Mouse (Mus musculus) left cerebral cortex, adult 11 months (tissue): ENCODE results near the gene Pld2.
A peak's percentile ranks its signal among the peaks of the same experiment; 100 is the strongest.

Source experiments
- DNase-seq: peaks from one replicate; pipeline ENCODE4 v3.0.0; 2022; ENCODE audit warnings: low spot score

The Pld2 gene

GRCm38 (mm10) chr11:70577201-70577600 is 37.3 kb downstream of the Pld2 start:
- no peak for DNase-seq

GRCm38 (mm10) chr11:70578962-70579361 is 39.1 kb downstream of the Pld2 start:
- no peak for DNase-seq

DNA sequence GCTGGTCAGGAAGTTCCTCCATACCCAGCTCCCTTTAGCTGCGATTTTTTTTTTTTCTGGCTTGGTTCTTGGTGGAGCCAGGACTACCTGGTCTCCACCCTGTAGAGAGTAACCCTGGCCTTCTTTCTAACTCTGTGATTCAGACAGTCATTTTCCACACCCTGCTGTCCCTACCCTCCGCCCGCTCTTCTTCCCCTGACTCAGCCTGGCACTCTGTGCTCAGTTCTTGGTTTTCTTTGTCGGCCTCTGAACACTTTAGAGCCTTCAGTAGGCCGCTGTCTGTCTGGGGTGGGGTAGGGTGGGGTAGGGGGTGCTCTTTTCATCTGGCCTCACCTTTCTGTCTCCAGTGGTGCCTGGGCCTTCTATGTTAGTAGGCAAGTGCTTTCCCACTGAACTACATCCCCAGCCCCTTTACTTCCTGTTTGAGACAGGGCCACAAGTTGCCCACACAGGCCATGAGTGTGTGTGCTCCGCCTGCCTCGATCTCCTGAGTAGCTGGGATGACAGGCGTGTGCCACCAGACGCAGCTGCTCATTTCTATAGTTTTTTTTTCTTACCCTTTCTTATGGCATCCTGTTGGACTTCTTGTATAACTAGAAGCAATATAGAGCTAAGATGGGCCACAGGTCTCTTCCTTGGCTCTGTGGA is 40.0 kb downstream of the Pld2 start:
- DNase-seq = no peak

DNA sequence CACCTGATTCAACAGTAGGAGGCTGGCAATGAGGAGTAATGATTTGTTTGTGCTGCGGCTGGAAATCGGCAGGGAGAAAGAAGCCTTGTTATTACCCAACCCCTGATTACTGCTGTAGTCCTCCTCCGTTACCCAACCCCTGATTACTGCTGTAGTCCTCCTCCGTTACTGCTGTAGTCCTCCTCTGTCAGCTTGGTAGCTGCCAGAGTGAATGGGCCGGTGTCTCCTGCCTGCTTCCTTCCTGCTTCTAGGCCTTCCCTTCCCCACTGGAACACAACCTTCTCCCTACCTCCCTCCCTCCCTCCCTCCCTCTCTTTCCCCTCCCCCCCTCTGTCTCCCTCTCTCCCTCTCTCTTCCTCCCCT is 40.5 kb downstream of the Pld2 start:
- DNase-seq = no peak

DNA sequence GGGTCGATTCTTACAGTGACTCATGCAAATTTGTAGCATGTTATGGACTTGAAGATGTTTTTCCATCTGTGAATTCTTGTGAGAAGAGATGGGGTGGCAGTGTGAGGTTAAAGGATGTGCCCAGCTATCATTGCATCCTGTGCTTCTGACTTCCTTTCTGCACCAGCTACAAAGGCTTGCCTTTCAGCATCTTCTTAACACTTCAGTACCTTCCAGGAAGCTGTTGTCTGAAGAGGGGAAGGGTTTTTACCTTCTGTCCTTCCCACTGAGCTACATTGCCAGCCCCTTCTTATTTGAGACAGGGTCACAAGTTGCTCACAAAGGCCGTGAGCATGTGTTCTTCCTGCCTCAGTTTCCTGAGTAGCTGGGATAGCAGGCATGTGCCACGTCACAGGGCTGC is 41.1 kb downstream of the Pld2 start:
- no peak for DNase-seq

GRCm38 (mm10) chr11:70582196-70582595 is 42.3 kb downstream of the Pld2 start:
- no peak for DNase-seq

DNA sequence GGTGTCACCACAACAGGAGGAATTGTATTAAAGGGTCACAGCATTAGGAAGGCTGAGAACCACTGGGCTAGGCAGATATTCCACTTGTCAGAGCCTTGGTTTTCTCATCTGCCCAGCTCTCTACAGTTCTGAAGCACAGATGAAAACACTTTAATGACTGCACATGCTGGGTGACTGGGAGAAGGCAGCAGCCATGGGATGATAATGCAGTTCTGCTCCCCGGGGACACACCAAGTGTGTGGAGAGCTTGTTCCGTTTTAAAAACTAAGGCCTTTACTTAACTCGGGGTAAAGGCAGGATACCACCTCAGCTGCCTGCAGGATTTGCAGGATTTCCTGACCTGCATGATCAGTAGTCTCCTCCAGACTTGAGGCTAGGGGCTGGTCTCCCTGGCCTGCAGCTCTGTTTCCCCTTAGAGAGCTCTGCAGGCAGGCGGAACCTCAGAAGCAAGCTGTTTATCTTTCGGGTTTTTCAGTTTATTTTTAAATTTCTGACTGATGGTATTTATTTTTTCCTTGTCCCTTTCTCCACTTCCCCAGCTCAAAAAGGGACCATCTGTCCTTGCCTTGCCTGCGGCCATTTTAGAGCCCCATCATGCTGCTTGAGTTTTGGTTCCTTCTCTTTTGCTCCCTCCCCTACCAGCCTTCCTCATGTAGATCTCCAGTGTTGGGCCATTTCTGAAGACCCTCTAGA is 43.3 kb downstream of the Pld2 start:
- no peak for DNase-seq

- no peak for DNase-seq
Observed at GRCm38 (mm10) chr11:70583775-70584174, 43.9 kb downstream of the Pld2 start.

DNA sequence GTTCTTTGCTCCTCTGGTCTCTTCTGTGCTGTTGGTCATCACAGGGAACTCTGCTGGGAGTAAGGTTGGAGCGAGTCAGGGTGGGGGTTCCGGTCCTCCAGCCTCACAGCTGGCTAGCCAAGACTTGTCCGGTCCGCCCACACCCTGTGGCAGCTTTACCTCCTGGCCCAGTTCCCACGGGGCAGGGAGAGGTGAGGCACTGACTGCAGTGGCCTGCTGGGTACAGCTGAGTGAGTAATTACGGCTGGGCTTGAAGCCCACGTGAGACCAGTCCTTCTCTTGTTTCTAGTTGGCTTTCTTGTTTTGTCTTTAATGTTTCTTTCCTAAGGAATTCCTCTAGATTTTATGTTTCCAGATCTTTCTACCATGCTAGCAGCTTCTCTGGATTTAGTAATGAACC is 45.6 kb downstream of the Pld2 start:
- no peak for DNase-seq

DNA sequence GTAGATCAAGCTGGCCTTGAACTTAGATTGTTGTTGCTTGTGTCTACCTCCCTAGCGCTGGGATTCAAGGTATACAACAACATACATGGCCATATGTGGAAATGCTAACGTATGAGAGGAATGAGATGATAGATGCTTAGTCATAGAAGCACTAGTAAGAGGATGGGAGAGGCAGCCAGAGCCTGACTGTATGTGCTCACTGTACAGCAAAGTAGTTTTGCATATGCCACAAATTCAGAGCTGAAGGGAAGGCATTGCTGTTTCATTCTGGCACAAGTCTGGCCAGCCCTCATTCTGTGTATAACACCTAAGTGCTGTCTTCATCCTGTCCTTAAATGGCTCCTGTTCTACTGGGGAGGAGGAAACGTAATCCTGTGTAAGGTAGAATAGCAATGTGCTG is 46.4 kb downstream of the Pld2 start:
- DNase-seq = no peak

GRCm38 (mm10) chr11:70586954-70587353 is 47.1 kb downstream of the Pld2 start:
- DNase-seq = no peak

DNA sequence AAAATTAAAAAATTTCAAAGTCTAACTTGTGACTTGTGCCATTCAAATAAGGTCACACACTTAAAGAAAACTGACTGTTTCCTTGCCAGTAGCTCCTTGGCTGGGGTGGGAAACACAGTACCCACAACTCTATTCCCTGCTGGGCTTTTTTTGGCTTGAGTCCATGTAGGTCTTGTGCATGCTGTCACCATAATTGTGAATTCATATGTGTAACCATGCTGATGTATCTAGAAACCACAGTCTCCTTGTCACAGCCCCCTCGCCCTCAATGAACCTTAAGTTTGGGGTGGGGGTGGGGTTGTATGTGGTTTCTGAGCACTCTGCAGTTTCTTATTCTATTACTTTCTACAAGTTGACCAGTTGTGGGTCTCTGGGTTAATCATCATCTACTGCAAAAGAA is 51.9 kb downstream of the Pld2 start:
- DNase-seq = no peak

- no peak for DNase-seq
Observed at GRCm38 (mm10) chr11:70594253-70594989, 54.6 kb downstream of the Pld2 start.

DNA sequence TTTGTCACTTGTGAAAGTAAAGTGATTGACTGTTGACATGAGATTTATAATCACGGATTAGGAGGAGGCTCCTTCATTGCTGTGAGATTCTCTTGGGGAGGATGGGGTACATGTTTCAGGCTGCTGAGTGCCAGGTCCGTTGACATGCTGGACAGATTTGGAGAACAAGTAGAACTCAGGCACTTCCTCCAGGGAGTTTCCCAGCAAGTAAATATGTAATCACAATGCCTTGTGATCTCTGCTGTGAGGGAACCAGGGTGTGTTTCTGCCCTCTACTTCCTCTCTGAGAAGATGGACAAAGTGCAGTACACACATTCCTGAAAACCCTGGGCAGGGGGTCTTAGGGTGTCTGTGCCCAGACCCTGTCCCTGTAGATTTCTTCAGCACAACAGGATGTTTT is 55.8 kb downstream of the Pld2 start:
- DNase-seq = no peak

- DNase-seq = no peak
Observed at GRCm38 (mm10) chr11:70596094-70596493, 56.2 kb downstream of the Pld2 start.

DNA sequence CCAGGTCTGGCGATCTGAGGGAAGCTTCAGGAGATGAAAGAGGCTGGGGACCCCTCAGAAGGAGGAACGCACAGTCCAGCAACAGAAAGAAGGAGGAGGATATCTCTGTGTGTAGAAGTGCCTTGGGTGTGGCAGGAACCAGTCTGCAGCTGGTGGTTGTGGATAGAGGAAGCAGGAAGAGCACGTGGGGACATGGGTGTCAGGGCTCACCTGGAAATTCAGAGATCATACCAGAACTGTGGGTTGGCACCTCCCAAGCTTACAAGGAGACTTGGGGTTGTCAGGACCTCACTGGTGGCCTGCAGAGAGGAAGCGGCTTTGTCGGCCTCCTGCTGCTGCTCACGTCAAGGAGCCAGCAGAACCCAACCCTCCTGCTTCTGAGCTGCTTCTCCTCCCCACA is 57.4 kb downstream of the Pld2 start:
- DNase-seq = no peak

- DNase-seq = no peak
Observed at GRCm38 (mm10) chr11:70598451-70598953, 58.6 kb downstream of the Pld2 start.

GRCm38 (mm10) chr11:70605024-70605566 is 65.2 kb downstream of the Pld2 start:
- DNase-seq = peak; percentile 57

DNA sequence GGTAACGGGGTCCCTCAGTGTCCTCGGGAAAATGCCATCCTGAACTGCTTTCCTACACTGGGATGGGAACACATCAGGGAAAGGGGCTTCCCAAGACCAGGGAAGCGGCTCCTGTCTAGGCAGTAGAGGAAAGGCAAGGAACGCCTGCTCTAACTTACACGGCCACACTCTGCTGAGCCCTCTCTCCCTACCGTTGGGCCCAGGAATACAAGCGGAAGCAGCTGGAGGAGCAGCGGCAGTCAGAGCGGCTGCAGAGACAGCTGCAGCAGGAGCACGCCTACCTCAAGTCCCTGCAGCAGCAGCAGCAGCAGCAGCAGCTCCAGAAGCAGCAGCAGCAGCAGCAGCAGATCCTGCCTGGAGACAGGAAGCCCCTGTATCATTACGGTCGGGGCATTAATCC is 66.9 kb downstream of the Pld2 start:
- DNase-seq = no peak

DNA sequence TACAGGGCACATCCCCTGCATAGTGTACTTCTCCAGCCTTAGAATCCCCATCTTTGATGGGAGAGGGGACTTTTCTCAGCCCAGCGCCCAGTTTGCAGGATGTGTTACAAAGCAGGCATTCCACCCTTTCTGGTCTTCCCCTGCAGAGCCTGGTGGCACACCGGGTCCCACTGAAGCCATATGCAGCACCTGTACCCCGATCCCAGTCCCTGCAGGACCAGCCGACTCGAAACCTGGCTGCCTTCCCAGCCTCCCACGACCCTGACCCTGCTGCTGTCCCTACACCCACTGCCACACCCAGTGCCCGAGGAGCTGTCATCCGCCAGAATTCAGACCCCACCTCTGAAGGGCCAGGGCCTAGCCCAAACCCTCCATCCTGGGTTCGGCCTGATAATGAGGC is 67.7 kb downstream of the Pld2 start:
- DNase-seq = no peak
